ENCODE assay signal across 9 mouse cellular contexts in the genomic region with DNA sequence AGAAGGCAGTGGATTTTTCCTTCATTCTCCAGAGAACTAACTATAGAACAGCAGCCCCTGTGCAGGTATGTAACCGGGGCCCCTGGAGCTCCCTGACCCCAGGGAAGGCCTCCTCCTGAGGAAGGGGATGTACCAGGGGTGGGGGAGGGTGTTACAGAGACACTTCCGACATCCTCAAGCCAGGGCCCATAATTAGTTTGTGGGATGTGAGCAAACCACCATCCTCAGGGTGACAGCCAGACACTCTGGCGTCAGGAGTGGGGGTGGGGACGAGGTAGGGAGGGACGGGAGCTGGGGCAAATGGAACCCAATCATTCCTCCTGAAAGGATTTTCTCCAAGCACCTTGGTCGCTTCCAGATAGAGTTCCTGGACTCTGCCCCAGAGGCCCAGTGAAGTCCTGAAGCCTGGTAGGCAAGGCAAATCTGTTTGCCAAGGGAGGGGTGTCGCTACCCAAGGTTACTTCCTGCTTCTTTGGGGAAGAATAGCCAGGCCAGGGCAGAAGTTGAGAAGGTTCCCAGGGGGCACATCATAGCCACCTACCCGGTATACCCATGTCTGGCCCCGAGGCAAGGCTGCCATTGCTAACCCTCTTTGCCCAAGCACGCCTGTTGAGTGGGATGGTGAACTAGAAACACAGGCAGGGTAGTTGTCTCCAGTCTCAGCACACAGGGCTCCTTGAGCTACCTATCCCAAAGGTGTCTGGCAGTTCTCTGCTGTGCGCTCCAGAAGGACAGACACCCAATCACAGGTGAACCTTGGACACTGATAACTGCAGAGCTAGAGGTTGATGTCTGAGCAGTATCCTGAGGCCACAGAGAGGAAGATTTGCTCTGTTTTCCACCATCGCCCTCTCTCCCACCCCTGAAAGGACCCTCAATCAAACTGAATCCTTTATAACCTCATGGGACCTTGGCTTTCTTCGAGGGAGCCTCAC. TPM values are rescaled to one million over a fixed set of nuclear protein-coding genes. Genes with fewer than 3 reads are reported as not detected.
DNase-seq lines count a peak whose midpoint lies in the region; ATAC-seq and TF ChIP-seq lines count a peak whose summit lies in the region.
"Had no signal": no experiment of that assay in that cellular context is flagged by ENCODE, and none has a peak within 500 bp of the region (broad histone marks: within the 10 kb centered on the region; RNA-seq: fewer than 3 reads in every experiment).

No protein-coding gene starts in this region.

- peak overlapping the region; percentile 50 for H3K4me2 ChIP-seq in intestine, embryonic 16.5 days (ENCODE audit: low read depth, low read length)

- H3K27me3 ChIP-seq in intestine, embryonic 16.5 days (replicated peaks; ENCODE audit: control insufficient read depth, insufficient read depth, low read length): no peaks in the 10 kb centered on the region

- 41% methylated on average over 13 of the region's 13 CpGs for WGBS in intestine, embryonic 16.5 days

- peaks cover 61% of the 10 kb centered on the region for H3K4me1 ChIP-seq in intestine, embryonic 16.5 days (ENCODE audit: control insufficient read depth, insufficient read depth, low read length)

- peaks cover 7% of the 10 kb centered on the region for H3K36me3 ChIP-seq in intestine, embryonic 16.5 days (ENCODE audit: control insufficient read depth, insufficient read depth, low read length)

- H3K9ac ChIP-seq in intestine, embryonic 16.5 days (ENCODE audit: low read depth, low read length): peak overlapping the region; percentile 60

- no peak for DNase-seq in layer of hippocampus, adult 2 months (ENCODE audit: low spot score in 2 of 2)
- DNase-seq in layer of hippocampus, adult 8-10 months (ENCODE audit: low spot score in 2 of 2): no peak
- DNase-seq in neural tube, embryonic 10.5 days (ENCODE audit: extremely low spot score, low spot score): no peak
- DNase-seq in urinary bladder, adult 2 months (ENCODE audit: low spot score): no peak
- no peak for DNase-seq in MN1 (ENCODE audit: low spot score)
- DNase-seq: adrenal gland, postnatal 25 days had no signal

- no peak for TF ChIP-seq CTCF in layer of hippocampus, adult 2 months (conservative IDR thresholded peaks at IDR 0.05)

- no peaks in the 10 kb centered on the region for H3K9me3 ChIP-seq in intestine, embryonic 16.5 days (ENCODE audit: control insufficient read depth, low read length)

- no peak overlapping the region for H3K4me3 ChIP-seq in layer of hippocampus, adult 2 months
- H3K4me3 ChIP-seq in intestine, embryonic 16.5 days (ENCODE audit: low read length): peak overlapping the region; percentile 7

- ATAC-seq in common myeloid progenitor, adult 5-6 weeks (replicated peaks; ENCODE audit: low read depth, poor library complexity, severe bottlenecking): peak; percentile 7; the same call in 1 of the 2 replicates
- peak; percentile 91 for ATAC-seq in intestine, embryonic 16.5 days
- ATAC-seq in megakaryocyte progenitor cell, adult 5-6 weeks (replicated peaks; ENCODE audit: poor library complexity): 0 out of 2 replicates have a peak, but pooled peaks have one; percentile 15

- H3K27ac ChIP-seq in layer of hippocampus, adult 2 months: peak overlapping the region; percentile 62
- H3K27ac ChIP-seq in intestine, embryonic 16.5 days (ENCODE audit: low read length): peak overlapping the region; percentile 97

RNA-seq across cellular contexts. Expression of a gene that starts 17.2 kb away (rescaled TPM):
- 100 to 1,000 TPM; 288 to 310 TPM for total RNA-seq in layer of hippocampus, adult 2 months (2021)
- total RNA-seq in layer of hippocampus, adult 8-10 months (2022): 100 to 1,000 TPM; 293 to 333 (median 304) TPM
- total RNA-seq in common myeloid progenitor, adult 5-6 weeks (2017): 0.97 and 3.2 TPM in 2 replicates
- polyA plus RNA-seq in intestine, embryonic 16.5 days (2015; fragmentation: Nextera tagmentation; extraction: Ambion mirVana): 64.6 and 67.0 TPM in 2 replicates
- 9.8 and 10.0 TPM in 2 replicates for total RNA-seq in megakaryocyte progenitor cell, adult 5-6 weeks (2015)
- total RNA-seq in megakaryocyte progenitor cell, adult 5-6 weeks (2017): 4.5 and 7.3 TPM in 2 replicates
- polyA plus RNA-seq in urinary bladder, adult 2 months (2012; rRNA removed): 242 and 366 TPM in 2 replicates

RNA-seq across cellular contexts. Expression of a gene that starts 39.1 kb away (rescaled TPM):
- total RNA-seq in layer of hippocampus, adult 2 months (2021): 1 to 10 TPM; 6.4 to 6.7 TPM
- total RNA-seq in layer of hippocampus, adult 8-10 months (2022): 10 to 100 TPM in 3 of 4 experiments, 1 to 10 TPM in 1; 10.0 to 13.6 (median 11.3) TPM
- 33.1 and 48.3 TPM in 2 replicates for total RNA-seq in common myeloid progenitor, adult 5-6 weeks (2017)
- polyA plus RNA-seq in intestine, embryonic 16.5 days (2015; fragmentation: Nextera tagmentation; extraction: Ambion mirVana): 46.8 and 49.3 TPM in 2 replicates
- total RNA-seq in megakaryocyte progenitor cell, adult 5-6 weeks (2015): 27.3 and 29.6 TPM in 2 replicates
- 38.9 and 42.7 TPM in 2 replicates for total RNA-seq in megakaryocyte progenitor cell, adult 5-6 weeks (2017)
- polyA plus RNA-seq in urinary bladder, adult 2 months (2012; rRNA removed): 78.1 and 88.7 TPM in 2 replicates

Comparison
In these comparisons a context has a peak if more than half of its experiments do, and no peak if none do; other contexts are left out.
1. ATAC-seq: peak in every context shown above with its lines; median percentile 91 in intestine, embryonic 16.5 days; 15 in megakaryocyte progenitor cell, adult 5-6 weeks; 7 in common myeloid progenitor, adult 5-6 weeks.
2. RNA of a gene that starts 17.2 kb away (total RNA-seq): 293 to 333 TPM in layer of hippocampus, adult 8-10 months and 288 to 310 TPM in layer of hippocampus, adult 2 months; 4.5 to 10.0 TPM in megakaryocyte progenitor cell, adult 5-6 weeks and 0.97 to 3.2 TPM in common myeloid progenitor, adult 5-6 weeks; every median in the first group is over 10 times any median in the second.